Mouse (Mus musculus) thymus, adult 2 months (tissue): ENCODE measurements around the gene Mylk. TPM values are rescaled to one million over a fixed set of nuclear protein-coding genes. Genes with fewer than 3 reads are reported as not detected.

Source experiments
- DNase-seq: peaks from one replicate; pipeline ENCODE4 v3.0.0; 2021
- H3K27ac ChIP-seq: fragments of 200-500 bp; 2 replicates; pipeline ENCODE4 v1.5.1; 2012; ENCODE audit warnings: low read length, control low read depth; ENCODE audit not compliant: control insufficient read depth, insufficient read depth
- H3K27me3 ChIP-seq: fragments of 200-500 bp; 2 replicates; pipeline ENCODE4 v1.6.1; 2012; ENCODE audit warnings: mild to moderate bottlenecking, low read length, moderate library complexity, mixed read lengths; ENCODE audit not compliant: control insufficient read depth, insufficient read depth
- H3K36me3 ChIP-seq: fragments of 200-500 bp; 2 replicates; pipeline ENCODE4 v1.6.1; 2012; ENCODE audit warnings: mild to moderate bottlenecking, low read length, moderate library complexity; ENCODE audit not compliant: control insufficient read depth, insufficient read depth
- H3K4me1 ChIP-seq: fragments of 200-500 bp; replicated peaks from 2 replicates; pipeline ENCODE4 v1.6.1; 2012; ENCODE audit warnings: low read length; ENCODE audit not compliant: control insufficient read depth, insufficient read depth
- H3K4me3 ChIP-seq: fragments of 200-500 bp; 2 replicates; pipeline ENCODE4 v1.5.1; 2012; ENCODE audit warnings: mild to moderate bottlenecking, low read length, control low read depth, moderate library complexity; ENCODE audit not compliant: control insufficient read depth, insufficient read depth
- CTCF ChIP-seq: fragments of 200-500 bp; IDR thresholded peaks from 2 replicates; pipeline ENCODE4 v1.5.1; 2012; ENCODE audit warnings: mild to moderate bottlenecking, control low read depth, low read length, moderate library complexity, borderline replicate concordance; ENCODE audit not compliant: control insufficient read depth, poor library complexity, insufficient read depth; ENCODE audit errors: extremely low read depth
- POLR2A ChIP-seq: fragments of 200-500 bp; IDR thresholded peaks from 2 replicates; pipeline ENCODE4 v1.6.1; 2012; ENCODE audit warnings: mild to moderate bottlenecking, low read length, control low read depth, moderate library complexity; ENCODE audit not compliant: control insufficient read depth, poor library complexity, insufficient read depth; ENCODE audit errors: extremely low read depth
- WGBS: fragments of 180-500 bp; shearing (Covaris S2); methylation state at CpG from one replicate; pipeline ENCODE4 v1.1.7; 2018; 5-methylcytosine and 5-hydroxymethylcytosine counted together
- polyA plus RNA-seq: library from polyadenylated mRNA; depleted of rRNA; stranded (reverse); fragments of >200 nt; gene quantifications from 2 replicates; pipeline ENCODE4 v1.2.3, GENCODE M21; 2012

Mylk gene
- polyA plus RNA-seq, 1 experiment, result 7.2 TPM

- DNase-seq, result no peak
- no peak overlapping the region for H3K27ac ChIP-seq
- no peak for TF ChIP-seq CTCF
- TF ChIP-seq POLR2A, result no peak
- H3K4me3 ChIP-seq, result no peak overlapping the region
- H3K27me3 ChIP-seq, result no peaks in the 10 kb centered on the region
- 85% methylated on average over 3 of the region's 3 CpGs for WGBS
- no peaks in the 10 kb centered on the region for H3K4me1 ChIP-seq
- no peaks in the 10 kb centered on the region for H3K36me3 ChIP-seq
Observed at GRCm38 (mm10) chr16:35016491-35016890, 271.5 kb downstream of the Mylk start.

- H3K27me3 ChIP-seq, result no peaks in the 10 kb centered on the region
- DNase-seq, result no peak
- WGBS, result 91% methylated on average over 1 of the region's 1 CpGs
- no peaks in the 10 kb centered on the region for H3K36me3 ChIP-seq
- no peak overlapping the region for H3K27ac ChIP-seq
- H3K4me3 ChIP-seq, result no peak overlapping the region
- TF ChIP-seq CTCF (no peak), POLR2A (no peak)
- no peaks in the 10 kb centered on the region for H3K4me1 ChIP-seq
Observed at GRCm38 (mm10) chr16:35018470-35018974, 273.5 kb downstream of the Mylk start.

DNA sequence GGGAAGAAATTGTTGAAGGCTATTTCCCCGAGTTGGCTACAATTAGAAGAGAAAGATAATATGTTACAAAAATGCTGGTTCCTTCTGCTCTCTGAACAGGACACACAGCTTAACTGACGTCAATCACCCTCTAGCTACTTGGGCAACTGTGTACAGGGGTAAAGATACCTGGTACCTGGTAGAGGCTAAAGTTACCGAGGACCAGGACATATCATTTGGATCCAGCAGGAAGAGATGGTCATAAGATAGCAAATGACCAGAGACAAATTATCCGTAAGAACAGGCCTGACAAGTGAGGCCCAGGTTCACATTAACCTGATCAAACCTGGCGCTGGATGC, 276.9 kb downstream of the Mylk start:
- Histone ChIP-seq H3K4me1 (no peaks in the 10 kb centered on the region), H3K27ac (no peak overlapping the region), H3K27me3 (no peaks in the 10 kb centered on the region), H3K4me3 (0 out of 2 replicates have a peak overlapping the region, but pooled peaks have one; percentile 64), H3K36me3 (no peaks in the 10 kb centered on the region)
- DNase-seq, result no peak
- TF ChIP-seq POLR2A, result no peak
- no peak for TF ChIP-seq CTCF
- WGBS, result 63% methylated on average over 5 of the region's 5 CpGs

GRCm38 (mm10) chr16:35022242-35023137, 277.5 kb downstream of the Mylk start, which contains the start of gene Hacd2:
Gene Hacd2, plus strand, starts transcription at chr16:35022428.
- TF ChIP-seq CTCF (peak; percentile 34; the same call in 1 of the 2 replicates), POLR2A (peak; percentile 75; the same call in 1 of the 2 replicates)
- Histone ChIP-seq H3K4me1 (no peaks in the 10 kb centered on the region), H3K36me3 (no peaks in the 10 kb centered on the region), H3K27ac (no peak within 1 kb of the TSS), H3K4me3 (peak within 1 kb of the TSS; percentile 64), H3K27me3 (no peaks in the 10 kb centered on the region)
- 2% methylated on average over 93 of the region's 97 CpGs for WGBS
- peak; percentile 94 for DNase-seq

- 56% methylated on average over 8 of the region's 8 CpGs for WGBS
- TF ChIP-seq POLR2A (no peak), CTCF (no peak)
Observed at GRCm38 (mm10) chr16:35023138-35023735, 278.2 kb downstream of the Mylk start.

DNA sequence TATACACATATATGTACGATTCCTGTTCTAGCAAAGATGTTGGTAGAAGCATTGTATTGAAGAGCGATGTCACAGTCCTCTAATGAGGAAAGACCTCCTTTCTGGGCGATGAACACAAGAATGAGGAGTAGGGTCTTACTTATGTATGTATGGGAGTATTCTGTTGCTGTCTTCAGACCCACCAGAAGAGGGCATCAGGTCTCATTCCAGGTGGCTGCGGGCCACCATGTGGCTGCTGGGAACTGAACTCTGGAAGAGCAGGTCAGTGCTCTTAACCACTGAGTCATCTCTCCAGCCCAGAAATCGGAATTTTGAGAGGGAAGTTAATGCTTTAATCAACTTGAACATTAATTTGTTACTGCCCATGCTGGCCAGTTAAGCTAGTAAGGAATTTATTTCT, 279.3 kb downstream of the Mylk start:
- H3K36me3 ChIP-seq, result no peaks in the 10 kb centered on the region
- no peaks in the 10 kb centered on the region for H3K27me3 ChIP-seq
- H3K4me3 ChIP-seq, result no peak overlapping the region
- peak; percentile 22 for DNase-seq
- no peaks in the 10 kb centered on the region for H3K4me1 ChIP-seq
- 93% methylated on average over 5 of the region's 5 CpGs for WGBS
- TF ChIP-seq CTCF, result no peak
- TF ChIP-seq POLR2A, result no peak
- no peak overlapping the region for H3K27ac ChIP-seq

More at GRCm38 (mm10) chr16:35023138-35023735, 278.2 kb downstream of the Mylk start:
- no peak overlapping the region for H3K27ac ChIP-seq
- H3K36me3 ChIP-seq, result no peaks in the 10 kb centered on the region
- H3K27me3 ChIP-seq, result no peaks in the 10 kb centered on the region
- no peaks in the 10 kb centered on the region for H3K4me1 ChIP-seq
- peak overlapping the region; percentile 64 for H3K4me3 ChIP-seq
- DNase-seq, result no peak
